Mouse (Mus musculus): Measurements from ENCODE around the gene Prkcb. TPM values are rescaled to one million over a fixed set of nuclear protein-coding genes. Genes with fewer than 3 reads are reported as not detected.

Prkcb gene
- polyA plus RNA-seq, 1 experiment: 10.9 TPM

GRCm38 (mm10) chr7:122315720-122316331, 27.3 kb downstream of the Prkcb start:
- no peak for TF ChIP-seq POLR2A (IDR thresholded peaks at IDR 0.05; ENCODE audit: borderline replicate concordance, extremely low read depth, low read depth, low read length)
- TF ChIP-seq CTCF (IDR thresholded peaks at IDR 0.05; ENCODE audit: insufficient read depth, low read length): no peak
- Histone ChIP-seq H3K4me3 (replicated peaks; ENCODE audit: extremely low read depth, low read depth, low read length) (no peak overlapping the region), H3K4me1 (ENCODE audit: control insufficient read depth, insufficient read depth, low read length) (no peaks in the 10 kb centered on the region)
- 79% methylated on average over 8 of the region's 8 CpGs for WGBS
- DNase-seq: no peak

DNA sequence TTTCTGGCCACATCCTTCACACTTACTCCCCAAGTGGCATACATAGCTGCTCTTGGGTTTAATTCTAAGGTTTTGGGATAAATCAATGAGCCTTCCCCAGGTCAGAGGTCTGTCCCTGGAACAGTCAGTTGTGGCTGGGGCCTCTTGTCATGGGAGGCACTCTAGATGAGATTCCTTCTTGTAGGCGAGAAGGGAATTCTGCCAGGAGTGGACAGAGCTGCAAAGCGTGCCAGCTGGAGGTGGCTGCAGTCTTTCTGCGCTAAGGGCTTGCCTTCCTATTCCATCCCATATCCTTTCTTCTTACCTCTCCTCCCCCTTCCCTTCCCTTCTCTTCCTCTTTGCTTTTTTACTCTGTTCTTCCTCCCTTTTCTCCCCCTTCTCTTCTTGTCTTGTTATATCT, 28.1 kb downstream of the Prkcb start:
- Histone ChIP-seq H3K4me3 (replicated peaks; ENCODE audit: extremely low read depth, low read depth, low read length) (no peak overlapping the region), H3K4me1 (ENCODE audit: control insufficient read depth, insufficient read depth, low read length) (no peaks in the 10 kb centered on the region)
- TF ChIP-seq CTCF (IDR thresholded peaks at IDR 0.05; ENCODE audit: insufficient read depth, low read length) (no peak), POLR2A (IDR thresholded peaks at IDR 0.05; ENCODE audit: borderline replicate concordance, extremely low read depth, low read depth, low read length) (no peak)
- no peak for DNase-seq
- 49% methylated on average over 3 of the region's 3 CpGs for WGBS

DNA sequence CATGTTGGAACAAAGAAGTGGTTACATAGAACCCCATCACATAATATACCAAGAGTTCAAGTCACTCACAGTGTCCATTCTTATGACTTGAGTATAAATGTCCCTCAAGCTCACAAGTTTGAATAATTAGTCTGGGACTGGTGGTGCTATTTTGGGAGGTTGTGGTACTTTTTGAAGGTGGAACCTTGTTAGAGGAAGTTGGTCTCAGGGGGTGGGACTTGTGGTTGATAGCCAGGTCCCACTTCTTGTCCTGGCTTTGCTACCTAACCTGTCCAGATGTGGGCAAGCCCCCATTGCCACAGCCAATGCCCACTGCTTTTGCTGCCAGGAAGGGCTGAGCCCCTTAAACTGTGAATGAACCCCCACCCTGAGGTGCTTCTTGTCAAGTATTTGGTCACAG, 28.9 kb downstream of the Prkcb start:
- DNase-seq: no peak
- no peak overlapping the region for H3K4me3 ChIP-seq (replicated peaks; ENCODE audit: extremely low read depth, low read depth, low read length)
- TF ChIP-seq POLR2A (IDR thresholded peaks at IDR 0.05; ENCODE audit: borderline replicate concordance, extremely low read depth, low read depth, low read length) (no peak), CTCF (IDR thresholded peaks at IDR 0.05; ENCODE audit: insufficient read depth, low read length) (no peak)
- no peaks in the 10 kb centered on the region for H3K4me1 ChIP-seq (ENCODE audit: control insufficient read depth, insufficient read depth, low read length)

- 64% methylated on average over 9 of the region's 9 CpGs for WGBS
- Histone ChIP-seq H3K4me1 (ENCODE audit: control insufficient read depth, insufficient read depth, low read length) (no peaks in the 10 kb centered on the region), H3K4me3 (replicated peaks; ENCODE audit: extremely low read depth, low read depth, low read length) (no peak overlapping the region)
- no peak for DNase-seq
- no peak for TF ChIP-seq CTCF (IDR thresholded peaks at IDR 0.05; ENCODE audit: insufficient read depth, low read length)
- no peak for TF ChIP-seq POLR2A (IDR thresholded peaks at IDR 0.05; ENCODE audit: borderline replicate concordance, extremely low read depth, low read depth, low read length)
Measured at GRCm38 (mm10) chr7:122319566-122319965, 31.0 kb downstream of the Prkcb start.

DNA sequence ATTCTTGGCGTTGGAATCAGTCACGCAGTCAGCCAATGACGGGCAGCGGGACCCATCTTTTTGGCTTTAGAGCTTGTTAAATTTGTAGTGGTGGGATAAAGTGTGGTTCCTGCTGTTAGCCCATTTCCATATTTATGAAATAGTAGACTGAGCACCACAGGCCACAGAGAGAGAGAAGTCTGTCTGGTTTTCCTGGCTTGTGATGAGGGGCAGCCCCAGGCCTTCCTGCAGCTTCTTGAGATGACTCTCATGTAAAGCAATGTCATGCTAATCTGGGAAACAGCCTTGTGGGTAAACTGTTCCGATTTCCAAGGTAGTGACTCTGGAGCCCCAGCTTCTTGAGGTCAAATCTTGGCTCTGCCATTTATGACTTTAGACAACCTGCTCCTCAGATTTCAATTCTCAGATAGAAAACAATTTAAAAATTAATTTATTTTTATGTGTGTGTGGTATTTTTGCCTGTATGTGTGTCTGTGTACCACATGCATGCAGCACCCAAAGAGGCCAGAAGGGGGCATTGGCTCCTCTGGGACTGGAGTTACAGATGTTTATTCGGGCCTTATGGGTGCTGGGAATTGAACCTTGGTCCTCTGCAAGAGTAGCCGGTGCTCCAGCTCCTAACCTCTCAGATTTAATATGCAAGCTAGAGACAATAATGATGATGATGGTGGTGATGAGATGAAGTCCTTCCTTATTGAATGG, 32.4 kb downstream of the Prkcb start:
- TF ChIP-seq CTCF (IDR thresholded peaks at IDR 0.05; ENCODE audit: insufficient read depth, low read length) (no peak), POLR2A (IDR thresholded peaks at IDR 0.05; ENCODE audit: borderline replicate concordance, extremely low read depth, low read depth, low read length) (no peak)
- H3K4me1 ChIP-seq (ENCODE audit: control insufficient read depth, insufficient read depth, low read length): no peaks in the 10 kb centered on the region
- H3K4me3 ChIP-seq (replicated peaks; ENCODE audit: extremely low read depth, low read depth, low read length): no peak overlapping the region
- no peak for DNase-seq
- 94% methylated on average over 7 of the region's 7 CpGs for WGBS

DNA sequence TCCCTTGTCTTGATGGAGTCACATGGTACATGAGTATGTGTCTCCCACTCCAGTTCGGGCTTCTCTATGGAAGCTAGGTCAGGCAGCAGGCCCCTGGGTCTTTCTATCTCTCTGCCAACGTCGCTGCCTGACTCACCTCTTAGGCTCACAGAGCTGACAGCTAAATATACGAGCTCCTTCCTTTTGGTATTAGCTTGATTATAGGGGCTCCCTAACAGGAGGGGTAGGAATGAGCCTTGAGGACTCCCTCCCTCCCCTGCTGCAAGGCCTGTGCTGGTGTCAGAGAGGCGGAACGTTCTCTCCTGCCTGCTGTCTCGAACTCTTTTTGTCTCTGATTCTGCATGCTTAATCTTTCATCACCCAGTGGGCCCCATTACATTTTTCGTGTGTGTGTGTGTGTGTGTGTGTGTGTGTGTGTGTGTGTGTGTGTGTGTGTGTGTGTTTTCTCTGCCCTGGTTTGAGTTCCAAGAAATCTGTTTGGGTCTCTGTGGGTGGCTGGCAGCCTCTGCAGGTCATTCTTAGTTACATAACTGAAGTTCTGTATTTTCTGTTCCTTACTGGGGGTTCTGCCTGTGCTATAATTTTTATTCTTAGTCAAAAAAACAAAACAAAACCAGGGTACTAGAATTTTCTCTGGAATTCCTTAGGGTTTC, 33.6 kb downstream of the Prkcb start:
- Histone ChIP-seq H3K4me1 (ENCODE audit: control insufficient read depth, insufficient read depth, low read length) (no peaks in the 10 kb centered on the region), H3K4me3 (replicated peaks; ENCODE audit: extremely low read depth, low read depth, low read length) (no peak overlapping the region)
- no peak for TF ChIP-seq POLR2A (IDR thresholded peaks at IDR 0.05; ENCODE audit: borderline replicate concordance, extremely low read depth, low read depth, low read length)
- no peak for TF ChIP-seq CTCF (IDR thresholded peaks at IDR 0.05; ENCODE audit: insufficient read depth, low read length)
- WGBS: 54% methylated on average over 8 of the region's 8 CpGs
- DNase-seq: no peak

GRCm38 (mm10) chr7:122327942-122328341, 39.4 kb downstream of the Prkcb start:
- DNase-seq: no peak
- Histone ChIP-seq H3K4me1 (ENCODE audit: control insufficient read depth, insufficient read depth, low read length) (no peaks in the 10 kb centered on the region), H3K4me3 (replicated peaks; ENCODE audit: extremely low read depth, low read depth, low read length) (no peak overlapping the region)
- WGBS: 75% methylated on average over 3 of the region's 3 CpGs
- no peak for TF ChIP-seq CTCF (IDR thresholded peaks at IDR 0.05; ENCODE audit: insufficient read depth, low read length)
- TF ChIP-seq POLR2A (IDR thresholded peaks at IDR 0.05; ENCODE audit: borderline replicate concordance, extremely low read depth, low read depth, low read length): no peak

DNA sequence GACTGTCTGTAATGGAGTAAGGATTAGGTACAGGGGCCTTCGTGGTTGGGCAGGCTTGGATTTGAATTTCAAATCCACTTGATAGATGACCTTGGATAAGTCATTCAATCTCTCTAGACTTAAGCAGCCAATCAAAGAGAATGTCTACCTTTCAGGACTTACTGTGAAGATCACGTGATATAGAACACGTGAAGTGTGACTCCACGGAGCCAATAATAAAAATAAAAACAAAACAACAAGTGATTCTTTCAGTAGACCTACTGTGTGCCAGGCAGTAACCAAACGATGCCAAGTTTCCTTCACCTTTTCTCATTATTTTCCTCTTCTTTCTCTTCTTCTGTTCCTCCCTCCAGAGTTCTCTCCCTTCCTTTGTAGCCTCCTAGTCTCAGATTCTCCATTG, 39.9 kb downstream of the Prkcb start:
- H3K4me1 ChIP-seq (ENCODE audit: control insufficient read depth, insufficient read depth, low read length): no peaks in the 10 kb centered on the region
- WGBS: 84% methylated on average over 5 of the region's 5 CpGs
- DNase-seq: no peak
- TF ChIP-seq CTCF (IDR thresholded peaks at IDR 0.05; ENCODE audit: insufficient read depth, low read length) (no peak), POLR2A (IDR thresholded peaks at IDR 0.05; ENCODE audit: borderline replicate concordance, extremely low read depth, low read depth, low read length) (no peak)
- no peak overlapping the region for H3K4me3 ChIP-seq (replicated peaks; ENCODE audit: extremely low read depth, low read depth, low read length)

DNA sequence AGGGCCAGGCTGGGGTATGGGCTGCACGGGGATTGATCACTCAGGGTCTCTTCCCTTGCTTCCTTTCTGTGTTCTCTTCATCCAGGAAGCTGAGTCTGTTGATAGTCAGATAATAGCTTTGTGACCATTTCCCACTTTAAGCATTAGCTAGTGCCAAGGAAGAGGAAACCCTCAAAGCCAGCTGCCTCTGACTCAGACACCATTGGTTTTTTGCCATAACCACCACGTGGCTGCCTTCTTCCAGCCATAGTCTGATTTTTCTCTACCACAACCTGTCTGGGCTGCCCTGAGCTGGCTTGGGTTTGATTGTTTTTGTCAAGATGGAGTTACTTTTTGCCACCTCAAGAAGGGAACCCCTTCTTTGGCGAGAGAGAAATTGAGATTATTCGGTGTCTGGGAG, 41.0 kb downstream of the Prkcb start:
- no peaks in the 10 kb centered on the region for H3K4me1 ChIP-seq (ENCODE audit: control insufficient read depth, insufficient read depth, low read length)
- no peak for TF ChIP-seq POLR2A (IDR thresholded peaks at IDR 0.05; ENCODE audit: borderline replicate concordance, extremely low read depth, low read depth, low read length)
- TF ChIP-seq CTCF (IDR thresholded peaks at IDR 0.05; ENCODE audit: insufficient read depth, low read length): no peak
- no peak overlapping the region for H3K4me3 ChIP-seq (replicated peaks; ENCODE audit: extremely low read depth, low read depth, low read length)
- no peak for DNase-seq
- WGBS: 73% methylated on average over 4 of the region's 4 CpGs

- Histone ChIP-seq H3K4me1 (ENCODE audit: control insufficient read depth, insufficient read depth, low read length) (no peaks in the 10 kb centered on the region), H3K4me3 (replicated peaks; ENCODE audit: extremely low read depth, low read depth, low read length) (no peak overlapping the region)
- WGBS: 87% methylated on average over 7 of the region's 7 CpGs
- TF ChIP-seq CTCF (IDR thresholded peaks at IDR 0.05; ENCODE audit: insufficient read depth, low read length) (no peak), POLR2A (IDR thresholded peaks at IDR 0.05; ENCODE audit: borderline replicate concordance, extremely low read depth, low read depth, low read length) (no peak)
- DNase-seq: no peak
Measured at GRCm38 (mm10) chr7:122333686-122334085, 45.1 kb downstream of the Prkcb start.

All from lung, adult 2 months (tissue).